Mouse (Mus musculus) gastrocnemius, adult 18-20 months (tissue): ENCODE data around the gene Mapk8ip1. TPM values are rescaled to one million over a fixed set of nuclear protein-coding genes. Genes with fewer than 3 reads are reported as not detected.

Experiments used
- DNase-seq: peaks from one replicate; pipeline ENCODE4 v3.0.0; 2021; ENCODE audit warnings: low spot score
- total RNA-seq, 2 experiments: library from RNA; stranded (reverse); gene quantifications; 2 replicates each; pipeline ENCODE4 v1.2.3; 2021

Mapk8ip1 gene
- total RNA-seq, 2 experiments from 2014 or later, result 2.8 to 2.9 TPM

DNA sequence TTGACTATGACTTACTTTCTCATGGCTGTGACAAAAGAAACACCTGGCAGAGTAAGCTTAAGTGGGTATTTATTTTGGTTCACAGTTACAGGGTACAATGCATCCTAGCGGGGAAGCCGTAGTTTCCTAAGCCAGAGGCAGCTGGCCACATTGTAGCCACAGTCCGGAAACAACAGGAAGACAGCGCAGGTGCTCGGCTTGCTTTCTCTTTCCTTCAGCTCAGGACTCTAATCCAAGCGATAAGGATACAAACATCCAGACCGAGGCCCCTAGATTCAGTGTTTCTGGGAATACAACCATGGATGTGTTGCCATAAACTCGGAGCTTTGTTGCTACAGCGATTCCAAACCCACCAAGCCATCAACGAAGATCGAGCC, 27.6 kb downstream of the Mapk8ip1 start:
- DNase-seq, result no peak

DNA sequence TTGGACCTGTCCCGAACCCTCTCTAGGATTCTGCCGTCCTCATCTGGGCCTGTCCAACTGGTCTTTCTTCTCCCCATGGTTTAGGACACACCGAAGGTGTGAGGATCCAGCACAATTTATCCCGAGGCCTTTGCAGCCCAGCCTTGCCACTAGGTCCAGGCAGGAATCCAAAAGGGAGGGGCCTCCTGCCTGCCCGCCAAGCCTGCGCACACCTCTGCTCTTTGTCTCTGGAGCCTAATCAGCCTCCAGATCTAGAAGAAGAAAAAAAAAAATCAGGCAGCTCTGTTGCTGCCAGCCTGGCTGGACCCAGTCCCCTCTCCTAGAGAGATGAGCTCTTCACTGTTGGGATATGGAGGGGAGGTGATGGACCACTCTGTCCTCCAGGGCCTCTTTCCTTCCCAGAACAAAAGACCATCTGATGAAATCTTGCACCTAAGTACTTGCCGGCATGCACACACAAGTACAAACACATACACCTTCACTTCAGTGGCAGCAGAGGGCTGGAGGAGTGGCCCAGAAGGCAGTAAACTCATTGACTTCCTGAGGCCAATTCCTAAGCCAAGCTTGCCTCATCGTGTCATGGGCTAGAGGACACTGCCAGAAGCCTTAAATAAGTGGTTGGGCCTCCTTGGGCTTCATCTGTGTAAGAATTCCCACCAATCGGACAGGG, 28.2 kb downstream of the Mapk8ip1 start:
- no peak for DNase-seq

DNA sequence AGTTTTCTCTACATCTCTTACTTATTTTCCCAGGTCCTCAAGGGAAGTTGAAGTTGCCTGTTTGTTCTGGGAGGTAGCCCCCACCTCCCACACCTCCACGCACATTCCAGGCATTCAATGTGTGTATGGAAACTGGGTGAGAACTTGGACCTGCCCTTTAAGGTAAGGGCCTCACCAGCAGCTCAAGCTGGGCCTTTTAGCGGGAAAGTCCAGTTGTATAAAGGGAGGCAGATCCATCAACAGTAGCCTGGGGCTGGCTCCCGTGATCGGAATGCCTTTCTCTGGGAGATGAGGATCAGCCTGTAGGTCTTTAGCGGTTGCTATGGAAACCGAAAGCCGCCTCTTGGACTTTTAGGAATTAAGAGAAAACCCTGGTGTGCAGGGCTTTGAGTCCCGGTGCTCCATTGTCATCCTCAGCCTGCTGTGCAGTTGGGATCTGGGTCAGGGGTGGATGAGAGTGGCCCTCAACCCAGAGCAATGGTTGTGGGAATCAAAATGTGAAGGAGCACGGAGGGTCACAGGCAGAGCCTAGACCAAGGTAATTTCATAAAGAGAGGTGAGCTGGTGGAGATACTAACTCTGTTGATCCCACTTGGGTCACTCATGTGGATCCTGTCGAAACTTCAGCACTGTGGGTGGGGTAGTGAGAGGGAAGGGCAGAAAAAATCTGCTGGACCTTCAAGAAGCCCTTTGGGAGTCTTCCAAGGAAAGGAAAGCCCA, 28.9 kb downstream of the Mapk8ip1 start:
- no peak for DNase-seq

DNA sequence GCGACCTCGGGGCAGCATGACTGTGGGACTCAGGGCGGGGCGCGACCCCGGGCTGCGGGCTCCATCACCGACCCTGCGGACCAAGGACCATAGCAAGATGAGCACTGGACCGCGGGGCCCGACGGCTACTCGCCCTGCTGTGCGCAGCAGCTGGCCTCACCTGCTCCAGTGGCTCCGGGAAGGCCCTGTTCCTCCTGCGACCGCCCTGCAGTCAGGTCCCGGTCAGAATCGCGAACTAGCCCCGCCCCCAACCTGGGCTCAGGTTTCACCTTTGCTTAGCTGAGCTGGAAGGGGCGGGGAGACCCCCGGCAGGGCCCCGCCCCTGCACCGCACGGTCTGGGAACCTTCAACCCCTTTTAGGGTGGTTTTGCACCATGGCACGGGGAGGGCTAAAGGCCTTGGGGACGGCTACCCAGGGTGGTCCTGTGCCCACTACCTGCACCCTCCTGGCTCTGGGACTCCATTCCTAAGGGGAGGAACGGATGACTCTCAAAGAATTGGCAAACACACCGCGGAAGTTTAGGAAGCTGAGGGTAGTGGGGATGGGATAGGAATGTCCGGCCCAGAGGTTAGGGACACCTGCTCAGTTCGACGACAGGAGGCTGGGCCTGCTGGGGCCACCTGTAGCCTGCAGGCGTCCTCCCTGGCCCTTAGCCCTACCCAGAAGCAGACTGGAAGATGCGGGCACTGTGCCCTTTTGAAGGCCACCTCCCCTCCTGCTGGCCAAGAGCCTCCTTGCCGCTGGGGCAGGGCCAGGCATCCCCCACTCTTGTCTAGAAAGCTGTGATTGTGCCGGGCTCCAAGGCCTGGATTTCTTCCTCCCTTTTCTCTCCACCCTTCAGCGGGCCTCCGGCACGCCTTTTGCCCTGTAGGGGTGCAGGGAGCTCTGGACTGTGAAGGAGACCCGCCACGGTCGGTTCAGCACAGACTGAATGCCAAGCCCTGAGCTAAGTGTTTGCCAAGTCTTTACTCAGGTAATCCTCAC, 29.9 kb downstream of the Mapk8ip1 start:
- DNase-seq, result no peak

DNA sequence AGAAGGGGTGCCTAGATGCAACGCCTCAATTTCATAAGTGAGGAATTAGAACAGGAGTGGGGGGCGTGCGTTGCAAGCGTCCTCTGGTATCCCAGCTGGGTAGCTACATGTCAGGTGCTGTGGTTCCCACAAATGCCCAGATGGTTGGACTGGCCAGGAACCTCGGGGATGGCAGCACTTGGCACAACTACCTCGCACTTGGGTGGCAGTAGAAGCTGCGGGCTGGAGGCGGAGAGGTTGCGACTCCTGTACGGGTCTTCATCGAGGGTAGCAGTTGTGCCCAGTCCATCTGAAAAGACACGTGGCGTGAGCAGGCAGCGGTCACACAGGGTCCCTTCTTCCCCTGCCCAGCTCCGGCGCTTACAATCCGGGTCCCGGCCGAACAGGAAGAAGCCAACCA, 30.7 kb downstream of the Mapk8ip1 start:
- DNase-seq, result no peak

GRCm38 (mm10) chr2:92367383-92368029, 33.6 kb downstream of the Mapk8ip1 start:
- DNase-seq, result no peak

DNA sequence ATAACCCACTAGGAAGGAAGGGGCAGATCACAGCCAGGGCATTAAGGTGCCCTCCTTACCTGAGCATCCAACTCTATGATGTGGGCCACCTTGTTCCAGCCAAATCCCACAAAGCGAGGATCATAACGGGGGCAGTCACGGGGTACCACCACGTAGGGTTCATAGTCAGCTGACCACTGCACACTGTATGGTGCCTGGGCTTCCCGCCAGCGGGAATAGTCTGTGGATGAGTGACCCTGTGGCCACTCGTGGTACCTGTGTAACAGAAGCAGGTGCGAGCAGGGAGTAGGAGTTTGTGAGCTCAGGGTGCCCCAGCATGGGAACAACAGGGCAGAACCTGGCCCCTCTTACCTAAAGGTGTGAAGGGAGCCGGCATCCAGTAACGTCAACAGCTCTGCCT, 35.5 kb downstream of the Mapk8ip1 start:
- DNase-seq, result no peak

DNA sequence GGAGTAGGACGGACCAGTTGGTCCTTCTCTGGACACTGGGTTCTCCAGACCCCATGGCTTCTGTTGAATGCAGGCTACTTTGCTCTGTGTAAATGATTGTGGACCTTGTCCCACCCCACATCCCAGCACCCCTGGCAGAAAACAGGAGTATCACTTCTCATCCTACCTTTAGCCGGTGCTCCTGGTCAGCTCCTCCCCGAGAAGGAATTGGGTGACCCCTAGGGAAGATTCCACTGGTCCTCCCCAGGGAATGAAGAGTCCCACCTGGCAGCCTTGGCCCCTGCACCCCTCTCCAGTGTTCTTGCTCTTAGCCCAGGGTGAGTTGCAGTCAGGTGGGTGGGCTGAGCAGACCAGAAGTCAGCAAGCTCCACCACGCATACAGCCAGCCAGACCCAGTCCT, 37.0 kb downstream of the Mapk8ip1 start:
- DNase-seq, result no peak

DNA sequence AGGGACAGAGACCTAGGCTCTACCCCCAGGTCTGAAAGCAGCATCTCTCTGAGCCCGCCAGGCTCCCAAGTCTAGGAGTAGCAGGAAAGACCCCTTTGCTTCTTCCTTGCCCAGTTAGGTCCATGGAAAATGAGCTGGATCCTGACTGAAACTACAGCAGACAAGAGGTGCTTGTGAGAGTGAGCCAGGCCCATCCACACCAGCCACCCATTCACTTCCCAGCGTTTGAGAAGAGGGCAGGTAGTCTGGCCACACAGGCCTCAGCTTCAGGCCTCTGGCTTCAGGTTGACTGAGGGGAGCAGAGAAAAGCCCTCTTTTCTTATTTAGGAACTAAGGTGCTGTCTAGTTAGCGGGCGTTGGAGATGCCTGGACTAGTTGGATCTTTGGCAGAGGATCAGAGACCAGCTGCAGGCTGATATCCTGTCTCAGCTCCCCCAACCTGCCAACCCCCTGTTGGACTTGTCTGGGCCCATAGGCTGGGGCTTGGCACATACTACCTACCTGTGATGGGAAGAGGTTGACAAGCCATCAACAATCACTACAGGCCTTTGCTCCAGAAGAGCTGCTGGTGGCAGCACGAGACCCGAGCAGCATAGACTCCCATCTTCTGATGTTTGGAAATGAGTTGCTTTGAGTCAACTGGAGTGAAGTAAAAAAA, 38.4 kb downstream of the Mapk8ip1 start:
- no peak for DNase-seq

DNA sequence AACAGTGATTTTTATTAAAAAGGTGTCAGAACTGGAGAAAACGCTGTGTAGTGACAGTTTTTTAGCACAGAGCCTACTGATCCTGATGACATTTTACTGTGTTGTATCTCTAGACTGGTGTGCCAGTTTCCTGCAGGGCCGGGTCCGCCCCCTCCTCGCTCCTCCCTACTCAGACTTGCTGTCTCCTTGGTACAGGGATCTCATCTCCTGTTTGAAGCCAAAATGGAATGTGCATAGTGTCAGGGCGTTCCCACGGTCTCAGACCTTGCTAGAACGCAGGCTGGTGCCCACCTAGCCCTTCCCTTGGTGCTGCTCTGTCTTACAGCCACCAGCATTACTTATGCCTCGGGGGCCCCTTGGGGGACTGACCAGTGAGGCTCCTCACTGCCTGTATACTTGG, 39.3 kb downstream of the Mapk8ip1 start:
- DNase-seq, result no peak

DNA sequence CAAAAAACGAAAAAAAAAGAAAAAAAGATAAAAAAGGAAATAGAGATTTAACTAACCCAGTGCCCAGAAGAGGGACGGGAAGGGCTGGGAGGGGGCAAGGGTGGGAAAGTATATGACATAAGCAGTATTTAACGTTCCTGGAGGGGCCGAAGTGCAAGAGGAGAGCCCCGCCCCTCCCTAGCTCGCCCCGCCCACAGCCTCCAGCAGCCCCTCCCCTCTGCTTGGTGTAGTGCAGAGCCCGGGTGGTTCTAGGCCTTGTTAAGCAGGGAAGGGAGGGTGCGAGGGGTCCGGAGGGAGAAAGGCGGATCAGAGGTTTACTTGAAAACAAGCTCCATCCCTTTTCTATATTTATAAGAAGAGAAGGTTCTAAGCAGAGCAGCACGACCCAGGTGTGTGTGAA, 40.2 kb downstream of the Mapk8ip1 start:
- no peak for DNase-seq

- DNase-seq, result no peak
Measured at GRCm38 (mm10) chr2:92360186-92360823, 40.8 kb downstream of the Mapk8ip1 start.

- no peak for DNase-seq
Measured at GRCm38 (mm10) chr2:92359301-92359700, 41.8 kb downstream of the Mapk8ip1 start.

DNA sequence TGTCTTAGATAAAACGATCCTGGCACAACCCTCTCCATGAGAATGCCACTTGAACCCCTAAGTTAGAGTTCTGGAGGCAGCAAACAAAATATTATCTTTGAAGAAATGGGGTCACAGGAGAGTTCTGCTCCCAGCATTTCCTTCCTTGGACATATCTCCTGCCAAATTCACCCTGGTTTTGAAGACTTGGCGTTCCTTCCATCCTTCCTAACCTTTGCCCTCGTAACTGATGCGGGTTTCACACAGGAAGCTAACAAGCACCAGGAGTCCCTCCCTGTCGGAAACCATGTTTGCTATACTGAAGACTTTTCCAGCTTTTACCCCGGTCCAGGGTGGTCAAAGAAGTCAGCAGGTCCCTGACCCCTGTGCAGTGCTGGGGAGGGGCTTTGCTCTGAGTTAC, 46.8 kb downstream of the Mapk8ip1 start:
- no peak for DNase-seq

- no peak for DNase-seq
Measured at GRCm38 (mm10) chr2:92353402-92353801, 47.7 kb downstream of the Mapk8ip1 start.

GRCm38 (mm10) chr2:92350686-92351085, 50.4 kb downstream of the Mapk8ip1 start:
- no peak for DNase-seq

- DNase-seq, result peak; percentile 45
Measured at GRCm38 (mm10) chr2:92349589-92350425, 51.3 kb downstream of the Mapk8ip1 start.

- no peak for DNase-seq
Measured at GRCm38 (mm10) chr2:92347191-92347590, 53.9 kb downstream of the Mapk8ip1 start.

DNA sequence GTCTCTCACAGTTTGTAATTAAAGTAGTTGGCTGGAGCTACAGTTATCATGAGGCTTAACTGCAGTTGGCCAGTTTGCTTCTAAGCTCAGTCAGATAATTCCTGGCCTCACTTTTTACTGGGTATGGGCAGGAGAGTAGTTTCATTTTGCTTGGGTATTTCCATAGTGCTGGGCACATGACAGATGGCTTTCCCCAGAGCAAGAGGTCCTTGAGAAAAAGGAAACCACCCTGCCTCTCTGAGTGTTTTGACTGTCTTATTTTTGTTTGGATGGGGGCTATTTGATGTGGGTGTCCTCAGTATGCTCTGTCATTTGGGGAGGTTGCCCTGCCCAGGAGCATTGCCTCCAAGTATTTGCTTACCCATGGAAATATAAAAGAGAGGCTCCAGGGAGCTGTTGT, 58.6 kb downstream of the Mapk8ip1 start:
- no peak for DNase-seq
